Comparison of ENCODE assay signal across 22 mouse cellular contexts in genomic region chr5:52462447-52462846, GRCm38 (mm10).
"Had no signal": no experiment of that assay in that cellular context is flagged by ENCODE, and none has a peak within 500 bp of the region (broad histone marks: within the 10 kb centered on the region; RNA-seq: fewer than 3 reads in every experiment).

No protein-coding gene starts in this region.

- ATAC-seq: hindbrain, embryonic 16.5 days; hindbrain, postnatal 0 days; inflammation-experienced regulatory T-cells, adult 6 months; intestine, embryonic 15.5 days; intestine, embryonic 16.5 days; intestine, postnatal 0 days had no signal

- DNase-seq: heart, postnatal 10 days; heart, postnatal 14 days; heart, postnatal 36 days; heart, postnatal 4 days; kidney, adult 11 months; kidney, adult 18-20 months; kidney, adult 2 months; kidney, adult 8-10 months; kidney, adult 9 months; kidney, postnatal 10 days; kidney, postnatal 14 days; kidney, postnatal 25 days; kidney, postnatal 36 days; kidney, postnatal 4 days; layer of hippocampus, adult 9-11 months; layer of hippocampus, postnatal 36 days had no signal
